Mouse (Mus musculus): Measurements from ENCODE around the gene Armc12. TPM values are rescaled to one million over a fixed set of nuclear protein-coding genes. Genes with fewer than 3 reads are reported as not detected.

Armc12 gene
- polyA plus RNA-seq, 1 experiment = 0.58 TPM

DNA sequence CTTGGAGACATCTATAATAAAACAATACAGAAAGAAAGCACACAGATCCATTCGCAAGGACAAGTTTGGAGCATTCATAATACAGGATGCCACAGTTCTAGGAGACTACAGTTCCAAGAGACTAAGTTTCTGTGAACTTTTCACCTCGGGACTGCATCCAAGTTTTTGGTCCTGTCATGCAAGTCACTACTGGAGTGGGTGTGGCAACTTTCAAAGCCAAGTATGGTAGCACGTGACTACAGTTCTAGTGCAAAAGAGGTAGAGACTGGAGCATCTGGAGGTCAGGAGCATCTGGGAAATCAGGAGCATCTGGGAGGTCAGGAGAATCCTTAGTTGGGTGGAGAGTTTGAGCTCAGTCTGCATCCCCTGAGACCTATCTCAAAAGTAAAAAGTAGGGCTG is 41.3 kb downstream of the Armc12 start:
- no peak for DNase-seq
- 89% methylated on average over 3 of the region's 3 CpGs for WGBS
- no peak for TF ChIP-seq POLR2A (IDR thresholded peaks at IDR 0.05; ENCODE audit: control insufficient read depth, extremely low read depth, insufficient read depth, low read length, poor library complexity)
- no peak for TF ChIP-seq CTCF (IDR thresholded peaks at IDR 0.05; ENCODE audit: borderline replicate concordance, control insufficient read depth, extremely low read depth, insufficient read depth, low read length, poor library complexity)
- no peak overlapping the region for H3K4me3 ChIP-seq (ENCODE audit: control insufficient read depth, insufficient read depth, low read length)
- peaks cover 11% of the 10 kb centered on the region for H3K4me1 ChIP-seq (replicated peaks; ENCODE audit: control insufficient read depth, insufficient read depth, low read length)
- no peaks in the 10 kb centered on the region for H3K36me3 ChIP-seq (ENCODE audit: control insufficient read depth, insufficient read depth, low read length)
- no peak overlapping the region for H3K27ac ChIP-seq (ENCODE audit: control insufficient read depth, insufficient read depth, low read length)
- H3K27me3 ChIP-seq (ENCODE audit: control insufficient read depth, insufficient read depth, low read length) = no peaks in the 10 kb centered on the region

DNA sequence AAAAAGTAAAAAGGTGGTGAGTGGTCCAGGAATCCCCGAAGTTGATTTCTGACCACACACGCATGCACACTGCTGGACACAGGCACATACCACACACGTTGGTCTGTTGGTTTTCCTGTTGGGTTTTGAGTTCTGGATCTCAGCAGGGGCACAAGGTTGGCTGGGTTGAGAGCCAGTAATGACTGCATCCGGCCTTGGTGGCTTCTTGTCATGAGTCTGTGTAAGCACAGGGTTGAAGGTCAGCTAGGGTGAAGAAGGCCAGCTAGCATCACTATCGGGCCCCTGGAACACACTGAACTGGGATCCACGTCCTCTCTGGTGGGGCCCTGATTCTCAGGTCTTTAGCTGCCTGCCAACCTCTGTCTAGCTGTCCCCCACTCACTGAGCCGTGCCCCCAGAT is 41.9 kb downstream of the Armc12 start:
- Histone ChIP-seq H3K27me3 (ENCODE audit: control insufficient read depth, insufficient read depth, low read length) (no peaks in the 10 kb centered on the region), H3K27ac (ENCODE audit: control insufficient read depth, insufficient read depth, low read length) (no peak overlapping the region), H3K4me1 (replicated peaks; ENCODE audit: control insufficient read depth, insufficient read depth, low read length) (peaks cover 11% of the 10 kb centered on the region), H3K4me3 (ENCODE audit: control insufficient read depth, insufficient read depth, low read length) (no peak overlapping the region), H3K36me3 (ENCODE audit: control insufficient read depth, insufficient read depth, low read length) (no peaks in the 10 kb centered on the region)
- WGBS = 74% methylated on average over 7 of the region's 7 CpGs
- DNase-seq = no peak
- TF ChIP-seq CTCF (IDR thresholded peaks at IDR 0.05; ENCODE audit: borderline replicate concordance, control insufficient read depth, extremely low read depth, insufficient read depth, low read length, poor library complexity) (no peak), POLR2A (IDR thresholded peaks at IDR 0.05; ENCODE audit: control insufficient read depth, extremely low read depth, insufficient read depth, low read length, poor library complexity) (no peak)

DNA sequence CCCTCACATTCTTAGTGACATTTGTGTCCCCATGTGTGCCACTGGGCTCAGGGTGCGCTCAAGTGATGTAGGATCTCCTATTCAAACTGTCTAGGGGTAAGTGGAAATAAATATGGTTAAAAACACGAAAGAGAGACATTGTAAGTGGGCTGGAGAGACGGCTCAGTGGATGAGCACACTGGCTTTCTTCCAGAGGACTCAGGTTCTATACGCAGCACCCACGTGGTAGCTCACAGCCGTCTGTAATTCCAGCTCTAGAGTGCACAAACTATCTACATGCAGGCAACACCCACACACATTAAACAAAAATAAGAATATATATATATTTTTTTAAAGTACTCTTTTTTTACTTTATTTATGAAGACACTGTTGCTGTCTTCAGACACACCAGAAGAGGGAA is 42.3 kb downstream of the Armc12 start:
- DNase-seq = no peak
- TF ChIP-seq POLR2A (IDR thresholded peaks at IDR 0.05; ENCODE audit: control insufficient read depth, extremely low read depth, insufficient read depth, low read length, poor library complexity) = no peak
- no peak for TF ChIP-seq CTCF (IDR thresholded peaks at IDR 0.05; ENCODE audit: borderline replicate concordance, control insufficient read depth, extremely low read depth, insufficient read depth, low read length, poor library complexity)
- WGBS = 84% methylated on average over 6 of the region's 6 CpGs

GRCm38 (mm10) chr17:28575244-28576125 is 44.9 kb downstream of the Armc12 start, which contains the start of gene Lhfpl5:
Gene Lhfpl5, plus strand, starts transcription at chr17:28575641.
- H3K27me3 ChIP-seq (ENCODE audit: control insufficient read depth, insufficient read depth, low read length) = no peaks in the 10 kb centered on the region
- WGBS = 17% methylated on average over 50 of the region's 50 CpGs
- peaks cover 11% of the 10 kb centered on the region for H3K4me1 ChIP-seq (replicated peaks; ENCODE audit: control insufficient read depth, insufficient read depth, low read length)
- peak; percentile 58 for DNase-seq
- TF ChIP-seq CTCF (IDR thresholded peaks at IDR 0.05; ENCODE audit: borderline replicate concordance, control insufficient read depth, extremely low read depth, insufficient read depth, low read length, poor library complexity) (no peak), POLR2A (IDR thresholded peaks at IDR 0.05; ENCODE audit: control insufficient read depth, extremely low read depth, insufficient read depth, low read length, poor library complexity) (no peak)
- no peak within 1 kb of the TSS for H3K4me3 ChIP-seq (ENCODE audit: control insufficient read depth, insufficient read depth, low read length)
- H3K36me3 ChIP-seq (ENCODE audit: control insufficient read depth, insufficient read depth, low read length) = no peaks in the 10 kb centered on the region
- H3K27ac ChIP-seq (ENCODE audit: control insufficient read depth, insufficient read depth, low read length) = no peak within 1 kb of the TSS

More for the DNA sequence above, 42.3 kb downstream of the Armc12 start:
- Histone ChIP-seq H3K27me3 (ENCODE audit: control insufficient read depth, insufficient read depth, low read length) (no peaks in the 10 kb centered on the region), H3K4me3 (ENCODE audit: control insufficient read depth, insufficient read depth, low read length) (no peak overlapping the region), H3K36me3 (ENCODE audit: control insufficient read depth, insufficient read depth, low read length) (no peaks in the 10 kb centered on the region), H3K4me1 (replicated peaks; ENCODE audit: control insufficient read depth, insufficient read depth, low read length) (peaks cover 11% of the 10 kb centered on the region), H3K27ac (ENCODE audit: control insufficient read depth, insufficient read depth, low read length) (no peak overlapping the region)

GRCm38 (mm10) chr17:28580396-28580795 is 49.8 kb downstream of the Armc12 start:
- WGBS = 13% methylated on average over 9 of the region's 9 CpGs
- Histone ChIP-seq H3K27ac (ENCODE audit: control insufficient read depth, insufficient read depth, low read length) (no peak overlapping the region), H3K4me3 (ENCODE audit: control insufficient read depth, insufficient read depth, low read length) (no peak overlapping the region), H3K36me3 (ENCODE audit: control insufficient read depth, insufficient read depth, low read length) (no peaks in the 10 kb centered on the region), H3K27me3 (ENCODE audit: control insufficient read depth, insufficient read depth, low read length) (no peaks in the 10 kb centered on the region), H3K4me1 (replicated peaks; ENCODE audit: control insufficient read depth, insufficient read depth, low read length) (peaks cover 9% of the 10 kb centered on the region)
- TF ChIP-seq POLR2A (IDR thresholded peaks at IDR 0.05; ENCODE audit: control insufficient read depth, extremely low read depth, insufficient read depth, low read length, poor library complexity) = no peak
- no peak for TF ChIP-seq CTCF (IDR thresholded peaks at IDR 0.05; ENCODE audit: borderline replicate concordance, control insufficient read depth, extremely low read depth, insufficient read depth, low read length, poor library complexity)
- DNase-seq = peak; percentile 30

DNA sequence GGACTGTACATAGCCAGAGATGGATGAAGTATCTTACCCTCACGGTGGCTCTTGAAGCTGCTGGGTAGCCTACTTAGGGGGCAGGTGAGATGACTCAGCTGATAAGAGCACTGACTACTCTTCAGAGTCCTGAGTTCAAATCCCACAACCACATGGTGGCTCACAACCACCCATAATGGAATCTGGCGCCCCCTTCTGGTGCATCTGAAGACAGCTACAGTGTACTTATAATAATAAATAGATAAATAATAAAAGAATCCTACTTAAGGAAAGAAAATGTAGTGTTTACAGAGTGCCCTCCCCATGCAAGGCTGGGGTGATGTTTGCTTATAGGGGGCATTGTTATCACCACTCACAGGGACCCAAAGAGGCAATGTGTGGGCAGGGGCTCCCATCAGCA is 50.5 kb downstream of the Armc12 start:
- TF ChIP-seq POLR2A (IDR thresholded peaks at IDR 0.05; ENCODE audit: control insufficient read depth, extremely low read depth, insufficient read depth, low read length, poor library complexity) (no peak), CTCF (IDR thresholded peaks at IDR 0.05; ENCODE audit: borderline replicate concordance, control insufficient read depth, extremely low read depth, insufficient read depth, low read length, poor library complexity) (no peak)
- no peak overlapping the region for H3K27ac ChIP-seq (ENCODE audit: control insufficient read depth, insufficient read depth, low read length)
- no peak overlapping the region for H3K4me3 ChIP-seq (ENCODE audit: control insufficient read depth, insufficient read depth, low read length)
- DNase-seq = no peak
- no peaks in the 10 kb centered on the region for H3K27me3 ChIP-seq (ENCODE audit: control insufficient read depth, insufficient read depth, low read length)
- 65% methylated on average over 2 of the region's 2 CpGs for WGBS
- H3K36me3 ChIP-seq (ENCODE audit: control insufficient read depth, insufficient read depth, low read length) = no peaks in the 10 kb centered on the region
- peaks cover 3% of the 10 kb centered on the region for H3K4me1 ChIP-seq (replicated peaks; ENCODE audit: control insufficient read depth, insufficient read depth, low read length)
